Mouse (Mus musculus) bone marrow, adult 2 months (tissue): ENCODE measurements at regions not wholly inside any gene's neighbourhood (a gene's known extent, or its start where the extent isn't known, plus 50 kb on each side); places are given as distances from the start of the nearest gene placed in this dataset.

ENCODE experiments used
- H3K27ac ChIP-seq: fragments of 200-500 bp; 2 replicates; pipeline ENCODE4 v1.5.1; 2012; ENCODE audit warnings: low read depth, mild to moderate bottlenecking, control low read depth, inconsistent platforms, low read length; ENCODE audit not compliant: control insufficient read depth, poor library complexity, insufficient read depth
- H3K4me1 ChIP-seq: fragments of 200-500 bp; 2 replicates; pipeline ENCODE4 v1.6.1; 2011; ENCODE audit warnings: low read length; ENCODE audit not compliant: control insufficient read depth, insufficient read depth
- H3K4me3 ChIP-seq: fragments of 200-500 bp; replicated peaks from 2 replicates; pipeline ENCODE3; 2011; ENCODE audit warnings: mild to moderate bottlenecking, low read depth, low read length, control low read depth; ENCODE audit not compliant: control insufficient read depth
- CTCF ChIP-seq: fragments of 200-500 bp; IDR thresholded peaks from 2 replicates; pipeline ENCODE4 v1.5.1; 2011; ENCODE audit warnings: low read length, control low read depth; ENCODE audit not compliant: control insufficient read depth, insufficient read depth
- POLR2A ChIP-seq: fragments of 200-500 bp; IDR thresholded peaks from 2 replicates; pipeline ENCODE4 v1.6.1; 2011; ENCODE audit warnings: low read depth, mild to moderate bottlenecking, control low read depth, low read length, borderline replicate concordance; ENCODE audit not compliant: control insufficient read depth
- WGBS: fragments of 180-500 bp; shearing (Covaris S2); methylation state at CpG from one replicate; pipeline ENCODE4 v1.1.7; 2018; 5-methylcytosine and 5-hydroxymethylcytosine counted together

GRCm38 (mm10) chr12:77633981-77634650 is 396.2 kb downstream of the Fut8 start:
- Histone ChIP-seq H3K27ac (no peak overlapping the region), H3K4me1 (no peaks in the 10 kb centered on the region), H3K4me3 (no peak overlapping the region)
- no peak for TF ChIP-seq CTCF
- no peak for TF ChIP-seq POLR2A
- WGBS: 65% methylated on average over 10 of the region's 10 CpGs

GRCm38 (mm10) chr12:77638266-77638665 is 400.3 kb downstream of the Fut8 start:
- no peak overlapping the region for H3K4me3 ChIP-seq
- TF ChIP-seq CTCF (no peak), POLR2A (no peak)
- H3K4me1 ChIP-seq: no peaks in the 10 kb centered on the region
- H3K27ac ChIP-seq: no peak overlapping the region
- WGBS: 84% methylated on average over 7 of the region's 7 CpGs

- 80% methylated on average over 4 of the region's 4 CpGs for WGBS
- no peak overlapping the region for H3K27ac ChIP-seq
- TF ChIP-seq POLR2A (no peak), CTCF (no peak)
- no peaks in the 10 kb centered on the region for H3K4me1 ChIP-seq
- H3K4me3 ChIP-seq: no peak overlapping the region
Observed at GRCm38 (mm10) chr12:77642336-77642735, 404.4 kb downstream of the Fut8 start.

- TF ChIP-seq POLR2A: no peak
- no peak for TF ChIP-seq CTCF
- WGBS: 72% methylated on average over 3 of the region's 3 CpGs
- Histone ChIP-seq H3K27ac (no peak overlapping the region), H3K4me3 (no peak overlapping the region), H3K4me1 (no peaks in the 10 kb centered on the region)
Observed at GRCm38 (mm10) chr12:77647841-77648240, 409.9 kb downstream of the Fut8 start.

GRCm38 (mm10) chr12:77654282-77654681 is 416.4 kb downstream of the Fut8 start:
- no peak overlapping the region for H3K4me3 ChIP-seq
- TF ChIP-seq POLR2A: no peak
- no peak for TF ChIP-seq CTCF

DNA sequence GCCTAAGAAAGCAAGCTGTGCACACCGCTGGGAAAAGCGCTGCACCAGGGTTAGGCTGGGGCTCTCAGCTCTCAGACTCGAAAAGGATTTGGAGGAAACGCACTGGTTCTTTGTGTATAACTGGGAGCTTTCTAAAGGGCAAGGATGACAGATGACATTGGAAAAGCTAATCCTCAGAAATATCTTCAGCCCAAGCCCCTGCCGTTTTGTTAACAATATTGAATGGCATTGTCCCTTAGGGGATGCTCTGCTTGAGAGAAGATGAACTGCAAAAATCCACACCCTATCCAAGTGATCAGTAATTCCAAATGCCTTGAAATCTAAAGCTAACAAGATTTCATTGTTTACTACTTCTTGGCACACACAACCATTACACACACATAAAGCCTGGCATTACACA is 419.1 kb downstream of the Fut8 start:
- Histone ChIP-seq H3K4me1 (no peaks in the 10 kb centered on the region), H3K27ac (no peak overlapping the region), H3K4me3 (no peak overlapping the region)
- WGBS: 85% methylated on average over 5 of the region's 5 CpGs
- TF ChIP-seq POLR2A: no peak
- no peak for TF ChIP-seq CTCF

More at GRCm38 (mm10) chr12:77654282-77654681, 416.4 kb downstream of the Fut8 start:
- Histone ChIP-seq H3K4me1 (no peaks in the 10 kb centered on the region), H3K27ac (no peak overlapping the region)
- whole genome bisulfite sequencing: 50% methylated on average over 3 of the region's 3 CpGs

- H3K4me1 ChIP-seq: no peaks in the 10 kb centered on the region
- no peak for TF ChIP-seq CTCF
- no peak for TF ChIP-seq POLR2A
- 78% methylated on average over 3 of the region's 3 CpGs for WGBS
Observed at GRCm38 (mm10) chr12:77657878-77658277, 420.0 kb downstream of the Fut8 start.

GRCm38 (mm10) chr12:77663180-77663579 is 425.3 kb downstream of the Fut8 start:
- 80% methylated on average over 3 of the region's 3 CpGs for WGBS
- TF ChIP-seq POLR2A (no peak), CTCF (no peak)
- no peak overlapping the region for H3K27ac ChIP-seq

More at GRCm38 (mm10) chr12:77657878-77658277, 420.0 kb downstream of the Fut8 start:
- Histone ChIP-seq H3K4me3 (no peak overlapping the region), H3K27ac (no peak overlapping the region)

GRCm38 (mm10) chr12:77663665-77664374 is 425.9 kb downstream of the Fut8 start:
- Histone ChIP-seq H3K4me1 (no peaks in the 10 kb centered on the region), H3K4me3 (no peak overlapping the region), H3K27ac (no peak overlapping the region)
- no peak for TF ChIP-seq POLR2A
- TF ChIP-seq CTCF: no peak
- 68% methylated on average over 7 of the region's 7 CpGs for WGBS

More at GRCm38 (mm10) chr12:77663180-77663579, 425.3 kb downstream of the Fut8 start:
- no peak overlapping the region for H3K4me3 ChIP-seq
- no peaks in the 10 kb centered on the region for H3K4me1 ChIP-seq
